Mouse (Mus musculus) thymus, postnatal 36 days (tissue): Measurements from ENCODE around the gene Cfi.

Experiments used
- DNase-seq, 2 experiments: peaks; one replicate each; pipeline ENCODE4 v3.0.0; 2022; ENCODE audit warnings: mixed read lengths in 2 of 2

Cfi gene

GRCm38 (mm10) chr3:129835388-129835934 lies at the start of gene Cfi:
Gene Cfi, plus strand, starts transcription at chr3:129835884.
- no peak for DNase-seq

GRCm38 (mm10) chr3:129793801-129794200 lies 41.9 kb upstream of the Cfi start:
- no peak for DNase-seq

- no peak for DNase-seq
These were observed 38.3 kb upstream of the Cfi start for GRCm38 (mm10) chr3:129797341-129797740.

DNA sequence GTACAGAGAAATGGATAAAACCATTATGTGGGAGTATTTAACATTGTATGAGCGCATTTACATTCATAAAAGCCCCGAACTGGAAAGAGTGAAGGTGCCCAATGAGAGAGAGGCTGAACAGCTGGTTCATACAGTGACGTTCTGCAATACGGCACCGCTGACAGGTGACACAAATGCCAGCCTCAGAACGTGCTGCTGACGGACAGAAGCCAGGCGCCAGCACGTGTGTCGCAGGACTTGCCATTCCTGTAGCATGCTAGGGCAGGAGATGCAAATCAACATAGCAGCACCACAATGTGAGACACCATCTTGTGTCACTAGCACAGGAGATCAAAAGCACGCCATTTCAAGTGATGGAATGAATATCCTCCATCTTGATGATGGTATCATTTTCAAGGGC lies 37.1 kb upstream of the Cfi start:
- DNase-seq, result no peak

DNA sequence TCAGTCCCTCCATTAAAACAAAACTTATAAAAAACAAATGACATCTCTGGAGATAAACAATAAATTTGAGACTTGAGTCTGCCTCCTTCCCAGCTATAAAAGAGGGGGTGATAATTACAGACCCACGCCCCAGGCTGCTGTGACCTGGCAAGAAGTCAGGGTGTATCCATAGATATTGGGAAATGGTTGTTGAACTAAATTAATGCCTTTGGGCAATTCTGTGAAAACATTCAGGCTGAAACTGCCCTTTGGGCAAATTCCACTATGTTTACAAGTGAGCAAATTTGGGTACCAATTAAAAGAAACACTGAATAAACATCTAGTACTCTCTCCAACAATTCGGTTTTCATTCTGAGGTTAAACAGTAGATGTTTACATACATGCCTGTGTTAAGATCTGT lies 36.7 kb upstream of the Cfi start:
- DNase-seq, result no peak

- DNase-seq, result no peak
These were observed 31.9 kb upstream of the Cfi start, which contains the start of gene Lrit3 for GRCm38 (mm10) chr3:129803765-129804164. Gene Lrit3, minus strand, starts transcription at chr3:129804030.

GRCm38 (mm10) chr3:129820847-129821246 lies 14.8 kb upstream of the Cfi start:
- DNase-seq, result no peak

DNA sequence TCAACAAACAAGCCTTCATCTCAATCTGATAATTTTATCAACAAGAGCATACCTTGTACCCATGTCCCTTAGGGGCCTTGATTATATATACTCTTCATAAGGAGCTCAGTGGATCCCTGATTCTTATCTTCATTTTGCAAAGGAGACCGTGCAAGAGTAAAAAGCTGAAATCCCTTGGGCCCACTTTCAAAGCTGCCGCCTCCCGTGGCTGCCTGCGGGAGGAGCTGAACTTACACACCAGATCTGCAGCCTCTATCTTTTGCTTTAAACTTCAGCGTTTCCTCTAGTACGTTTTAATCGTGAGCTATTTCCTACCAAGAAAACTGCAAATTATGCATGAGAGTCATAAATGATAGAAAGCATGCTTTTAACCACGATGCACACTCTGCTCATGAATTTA lies 13.9 kb upstream of the Cfi start:
- DNase-seq, result no peak

- no peak for DNase-seq
These were observed 13.4 kb upstream of the Cfi start, which contains the start of gene Rrh for GRCm38 (mm10) chr3:129822206-129822775. Gene Rrh, minus strand, starts transcription at chr3:129822587.

- DNase-seq, result no peak
These were observed 12.4 kb upstream of the Cfi start for GRCm38 (mm10) chr3:129823293-129823692.

- DNase-seq, result no peak
These were observed 11.5 kb upstream of the Cfi start for GRCm38 (mm10) chr3:129824146-129824545.

DNA sequence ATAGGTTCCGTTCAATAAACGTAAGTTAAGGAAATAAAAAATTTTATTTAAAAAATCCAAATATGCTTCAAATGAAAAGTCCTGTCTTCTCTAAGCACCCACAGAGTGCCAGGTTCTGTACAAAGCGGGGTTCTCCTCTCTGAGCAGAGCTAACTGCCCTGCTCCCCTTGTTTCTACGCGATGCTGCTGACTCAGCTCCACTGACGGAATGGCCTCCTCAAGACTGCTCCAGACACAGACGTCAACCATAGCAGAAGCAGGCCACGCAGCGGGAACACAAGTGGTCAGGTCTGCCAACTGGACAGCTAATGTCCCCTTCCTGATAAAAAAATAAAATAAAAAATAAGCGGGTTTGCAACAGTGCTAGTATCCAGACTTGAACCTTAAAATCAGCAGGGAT lies 10.8 kb upstream of the Cfi start:
- no peak for DNase-seq

DNA sequence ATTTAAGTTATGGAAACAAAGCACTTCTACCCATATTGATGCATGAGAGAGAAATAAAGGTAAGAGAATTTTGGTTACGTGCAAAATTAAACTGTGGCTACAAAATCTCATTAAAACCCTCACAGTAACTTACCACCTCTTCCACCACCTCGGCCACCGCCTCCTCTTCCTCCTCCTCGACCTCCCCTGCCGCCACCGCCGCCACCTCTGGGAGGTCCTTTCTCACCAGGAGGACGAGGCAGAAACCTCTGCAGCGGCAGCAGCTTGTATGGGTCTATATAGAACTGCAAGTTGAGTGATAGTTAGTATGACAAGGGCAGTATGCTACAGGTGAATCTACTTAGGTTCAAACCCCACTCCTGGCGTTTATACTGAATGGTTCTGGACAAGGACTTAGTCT lies 9.0 kb upstream of the Cfi start:
- no peak for DNase-seq

DNA sequence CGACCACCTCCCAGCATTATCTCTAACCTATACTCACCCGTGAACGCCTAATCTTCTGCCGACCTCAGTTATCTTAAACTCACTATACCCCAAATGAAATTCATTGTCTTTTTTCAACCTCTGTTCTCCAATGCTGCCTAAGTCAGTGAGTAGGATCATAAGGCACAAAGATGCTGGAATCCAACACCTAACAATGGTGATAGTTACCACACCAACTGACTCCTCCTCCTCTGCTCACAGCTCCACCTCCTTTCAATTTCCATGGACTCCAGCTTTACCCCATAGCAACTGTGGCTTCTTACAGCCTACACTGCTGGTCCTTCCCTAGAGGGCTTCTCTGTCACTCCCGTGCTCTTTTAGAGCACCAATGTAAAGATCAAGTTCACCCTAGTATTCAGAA lies 8.0 kb upstream of the Cfi start:
- no peak for DNase-seq

DNA sequence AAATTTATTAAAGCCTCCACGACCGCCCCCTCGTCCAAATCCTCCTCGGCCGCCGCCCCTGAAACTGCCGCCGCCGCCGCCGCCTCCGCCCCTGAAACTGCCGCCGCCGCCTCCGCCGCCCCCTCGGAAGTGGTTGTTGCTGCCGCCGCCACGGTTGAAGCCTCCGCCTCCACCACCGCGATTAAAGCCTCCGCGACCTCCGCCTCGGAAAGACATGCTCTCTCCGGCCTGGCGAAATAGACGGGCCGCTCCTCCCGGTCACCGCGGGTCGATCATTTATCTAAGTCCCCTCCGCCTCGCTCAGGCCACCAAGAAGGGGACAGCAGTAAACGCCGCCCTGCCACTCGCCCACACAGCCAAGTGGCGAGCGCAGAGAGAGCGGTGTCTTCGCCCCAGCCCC lies 5.1 kb upstream of the Cfi start:
- DNase-seq, result peak; percentile 63 to 70

DNA sequence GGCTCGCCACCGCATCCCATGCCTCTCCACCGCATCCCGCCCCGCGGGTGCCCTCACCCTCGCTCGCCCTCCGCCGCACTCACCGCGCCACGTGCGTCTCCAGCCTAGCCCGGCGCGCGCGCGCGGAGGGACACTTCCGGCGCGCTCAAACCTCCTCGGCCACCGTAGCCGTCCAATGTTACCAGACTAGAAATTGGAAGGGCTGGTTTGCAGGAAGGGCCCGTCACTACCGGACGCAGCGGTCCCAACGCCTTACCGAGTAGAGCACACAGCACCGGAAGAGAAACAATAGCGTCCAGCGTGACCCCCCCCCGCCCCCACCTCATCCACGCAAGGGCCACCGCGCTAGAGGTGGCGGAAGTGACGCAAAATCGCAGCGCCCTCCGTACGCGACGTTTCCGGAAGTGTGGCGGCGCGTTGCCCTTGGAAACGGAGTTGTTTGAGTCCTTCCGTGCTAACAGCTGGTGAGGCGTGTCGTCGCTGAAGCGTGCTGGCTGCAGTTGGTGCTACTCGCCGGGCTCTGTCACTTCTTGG lies 4.6 kb upstream of the Cfi start, which contains the start of gene Gar1:
Gene Gar1, minus strand, starts transcription at position 362 of the 534 bp plus-strand sequence.
- DNase-seq, result peak; percentile 91 to 93

DNA sequence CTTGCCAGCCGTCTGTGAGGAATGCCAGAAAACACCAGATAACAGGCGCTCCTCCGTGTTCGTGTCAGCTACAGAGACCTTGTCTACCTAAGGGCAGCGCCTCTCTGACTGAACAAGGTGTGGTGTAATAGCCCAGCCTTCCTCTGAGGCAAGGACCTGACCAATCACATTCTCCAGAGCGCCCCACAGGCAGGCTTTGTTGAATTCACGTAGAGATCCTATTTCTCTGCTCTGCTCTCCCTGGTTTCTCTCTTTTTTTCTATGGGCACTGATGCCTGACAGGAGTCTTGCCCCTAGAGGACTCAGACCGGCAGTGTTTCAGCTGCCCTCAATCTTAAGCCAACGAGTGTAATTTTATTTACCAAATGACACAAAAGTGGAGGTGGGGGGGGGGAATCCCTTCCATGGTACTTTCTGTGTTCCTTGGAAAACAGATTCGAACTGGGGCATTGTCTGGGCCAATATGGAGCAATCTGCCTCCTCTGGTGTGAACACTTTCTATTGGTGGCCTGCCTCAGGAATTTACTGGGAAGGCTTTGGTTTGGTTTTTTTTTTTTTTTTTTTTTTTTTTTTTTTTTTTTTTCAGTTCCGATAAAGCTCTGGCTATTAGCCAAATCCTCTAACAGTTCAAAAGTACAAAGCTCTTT lies 490 bp downstream of the Cfi start:
- no peak for DNase-seq

- no peak for DNase-seq
These were observed 1.3 kb downstream of the Cfi start for GRCm38 (mm10) chr3:129836965-129837364.

DNA sequence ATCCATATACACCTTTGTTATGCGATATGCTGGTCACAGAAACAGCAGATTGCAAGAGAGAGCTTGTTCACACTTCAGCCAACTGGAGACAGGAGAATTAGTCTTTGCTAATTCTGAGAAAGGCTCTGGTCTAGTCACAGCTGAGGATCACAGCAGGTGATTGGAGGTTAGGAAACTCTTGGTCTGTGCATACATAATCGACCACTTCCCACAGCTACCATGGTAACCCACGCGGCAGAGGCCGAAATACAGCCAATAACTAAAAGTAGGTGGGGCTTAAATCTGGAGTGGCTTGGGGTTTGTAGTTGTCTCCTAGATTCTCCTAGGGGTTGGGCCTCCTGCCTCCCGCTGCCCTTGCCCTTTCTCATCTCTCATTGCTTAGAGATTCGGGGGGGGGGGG lies 2.3 kb downstream of the Cfi start:
- DNase-seq, result no peak

GRCm38 (mm10) chr3:129845868-129846267 lies 10.2 kb downstream of the Cfi start:
- DNase-seq, result no peak

- DNase-seq, result no peak
These were observed 11.2 kb downstream of the Cfi start for GRCm38 (mm10) chr3:129846846-129847245.

DNA sequence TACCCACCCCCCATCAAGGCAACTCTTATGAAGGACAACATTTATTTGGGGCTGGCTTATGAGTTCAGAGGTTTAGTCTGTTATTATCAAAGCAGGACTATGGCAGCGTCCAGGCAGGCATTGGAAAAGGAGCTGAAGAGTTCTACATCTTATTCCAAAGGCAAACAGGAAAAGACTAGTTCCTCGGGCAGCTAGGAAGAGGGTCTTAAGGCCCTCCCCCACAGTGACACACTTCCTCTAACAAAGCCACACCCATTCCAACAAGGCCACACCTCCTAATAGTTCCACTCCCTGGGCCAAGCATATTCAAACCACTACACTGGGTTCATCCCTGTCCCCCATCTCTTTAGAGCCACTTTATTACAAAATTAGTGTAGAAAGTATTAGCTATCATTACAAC lies 26.9 kb downstream of the Cfi start:
- no peak for DNase-seq

- DNase-seq, result peak; percentile 50 to 54
These were observed 28.0 kb downstream of the Cfi start for GRCm38 (mm10) chr3:129863698-129864097.

DNA sequence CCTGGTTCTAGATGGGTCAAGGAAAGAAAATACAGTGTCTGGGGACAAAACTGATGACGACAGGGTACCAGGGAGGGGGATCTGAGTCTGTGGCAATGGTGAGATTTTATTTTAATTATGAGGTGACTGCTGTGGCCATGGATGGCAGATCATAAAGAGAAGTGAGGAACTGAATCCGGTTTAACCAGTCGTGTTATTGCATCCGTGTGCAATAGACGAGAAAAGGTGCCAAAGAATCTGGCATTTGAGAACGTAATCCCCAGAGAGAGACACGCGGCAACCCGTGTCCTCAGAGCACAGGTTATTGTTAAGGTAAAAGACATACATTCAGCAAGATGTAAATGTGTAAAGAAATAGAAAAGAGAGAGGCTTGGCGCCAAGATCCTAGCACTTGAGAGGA lies 41.6 kb downstream of the Cfi start:
- no peak for DNase-seq
